Mouse (Mus musculus): ENCODE measurements at regions not wholly inside any gene's neighbourhood (a gene's known extent, or its start where the extent isn't known, plus 50 kb on each side); places are given as distances from the start of the nearest gene placed in this dataset.

DNA sequence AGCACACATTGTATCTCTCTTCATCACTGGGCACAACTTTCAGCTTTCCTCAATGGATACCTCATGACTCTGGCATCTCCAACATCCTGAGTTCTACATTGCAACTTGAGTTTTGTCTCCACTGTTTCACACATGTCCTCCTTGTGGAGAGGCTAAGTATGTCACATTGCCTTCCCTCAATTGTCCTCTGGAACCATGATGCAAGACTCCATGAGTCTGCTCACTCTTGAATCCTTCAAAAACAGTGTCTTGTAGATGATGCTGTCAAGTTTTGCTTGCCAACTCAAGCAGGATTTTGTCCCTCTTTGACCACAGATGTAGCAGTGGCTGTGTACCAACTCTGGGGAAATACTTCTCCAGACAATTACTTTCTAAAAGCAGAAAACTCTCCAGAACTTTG lies 79.4 kb upstream of the Gm21897 start:
- no peaks in the 10 kb centered on the region for H3K27me3 ChIP-seq (ENCODE audit: insufficient read depth, low read length)
- ATAC-seq (ENCODE audit: low FRiP score, low TSS enrichment) = no peak
- no peaks in the 10 kb centered on the region for H3K4me1 ChIP-seq (ENCODE audit: insufficient read depth, low read length)
- H3K27ac ChIP-seq (ENCODE audit: low read length) = no peak overlapping the region
- no peak overlapping the region for H3K4me2 ChIP-seq (replicated peaks; ENCODE audit: low read depth, low read length)
- no peak overlapping the region for H3K9ac ChIP-seq (replicated peaks; ENCODE audit: low read length)
- H3K36me3 ChIP-seq (ENCODE audit: insufficient read depth, low read length) = no peaks in the 10 kb centered on the region
- H3K9me3 ChIP-seq (ENCODE audit: low read length) = no peaks in the 10 kb centered on the region
- H3K4me3 ChIP-seq (ENCODE audit: low read length) = no peak overlapping the region

DNA sequence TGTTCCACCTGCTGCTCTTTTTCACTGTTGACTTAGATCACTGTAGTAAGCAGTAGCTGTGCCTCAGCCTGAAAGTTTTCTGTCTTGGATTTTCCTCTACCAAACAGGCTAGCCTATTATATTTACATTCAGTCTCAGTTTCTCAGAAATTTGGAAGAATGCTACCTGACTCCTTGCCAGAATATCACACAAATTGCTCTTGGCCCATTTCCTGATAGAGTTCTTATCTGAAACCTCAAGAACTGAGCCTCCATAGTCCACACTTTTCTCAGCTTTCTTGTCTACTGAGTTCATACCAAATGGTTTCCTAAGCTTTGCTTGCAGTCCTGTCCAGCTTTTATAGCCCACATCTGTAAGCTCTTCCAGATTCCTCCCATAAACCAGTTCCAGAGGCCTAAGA lies 78.8 kb upstream of the Gm21897 start:
- no peak overlapping the region for H3K4me2 ChIP-seq (replicated peaks; ENCODE audit: low read depth, low read length)
- H3K27me3 ChIP-seq (ENCODE audit: insufficient read depth, low read length) = no peaks in the 10 kb centered on the region
- no peak for ATAC-seq (ENCODE audit: low FRiP score, low TSS enrichment)
- no peaks in the 10 kb centered on the region for H3K9me3 ChIP-seq (ENCODE audit: low read length)
- no peak overlapping the region for H3K9ac ChIP-seq (replicated peaks; ENCODE audit: low read length)
- H3K4me3 ChIP-seq (ENCODE audit: low read length) = no peak overlapping the region
- no peaks in the 10 kb centered on the region for H3K4me1 ChIP-seq (ENCODE audit: insufficient read depth, low read length)
- no peaks in the 10 kb centered on the region for H3K36me3 ChIP-seq (ENCODE audit: insufficient read depth, low read length)
- H3K27ac ChIP-seq (ENCODE audit: low read length) = no peak overlapping the region

DNA sequence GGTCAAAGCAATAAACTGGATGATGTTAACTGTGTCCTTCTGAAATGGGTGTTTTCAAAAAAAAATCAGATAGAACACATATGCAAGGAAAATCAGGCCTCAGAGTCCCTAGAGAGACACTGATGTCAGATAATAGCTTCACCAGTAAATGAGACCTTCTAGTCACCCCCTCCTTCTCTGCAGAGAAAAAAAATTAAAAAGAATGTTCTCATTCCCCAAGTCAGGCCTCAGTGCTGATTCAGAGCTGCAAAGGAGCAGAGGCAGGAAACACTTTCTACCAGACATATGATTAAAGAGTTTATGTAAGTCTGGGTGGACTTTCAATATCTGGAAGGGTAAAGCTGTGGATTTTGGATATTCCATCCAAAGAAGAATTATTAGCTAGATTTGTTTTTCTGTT lies 67.1 kb upstream of the Gm21897 start:
- Histone ChIP-seq H3K4me2 (replicated peaks; ENCODE audit: low read depth, low read length) (no peak overlapping the region), H3K27ac (ENCODE audit: low read length) (no peak overlapping the region), H3K9me3 (ENCODE audit: low read length) (no peaks in the 10 kb centered on the region), H3K36me3 (ENCODE audit: insufficient read depth, low read length) (no peaks in the 10 kb centered on the region), H3K4me3 (ENCODE audit: low read length) (no peak overlapping the region), H3K4me1 (ENCODE audit: insufficient read depth, low read length) (peaks cover 18% of the 10 kb centered on the region; the same call in 1 of the 2 replicates), H3K27me3 (ENCODE audit: insufficient read depth, low read length) (no peaks in the 10 kb centered on the region), H3K9ac (replicated peaks; ENCODE audit: low read length) (no peak overlapping the region)
- ATAC-seq (ENCODE audit: low FRiP score, low TSS enrichment) = no peak

DNA sequence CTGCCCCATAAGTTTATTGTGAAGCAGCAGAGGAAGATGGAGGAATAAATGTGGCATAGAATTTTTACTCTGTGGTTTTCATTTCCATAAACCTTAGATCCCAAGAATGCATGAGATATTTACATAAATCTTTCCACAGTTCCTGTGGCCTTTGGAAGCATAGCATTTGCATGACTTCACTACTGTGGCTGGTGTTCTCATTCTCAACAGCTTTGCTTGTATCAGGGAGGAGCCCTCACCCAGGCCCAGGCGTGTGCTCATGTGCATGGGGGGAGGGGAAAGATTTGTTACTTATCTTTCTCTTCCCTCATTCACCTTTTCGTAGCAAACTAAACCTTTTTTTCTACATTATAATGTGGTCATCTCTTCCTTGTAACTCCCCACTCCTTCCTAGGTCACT lies 65.6 kb upstream of the Gm21897 start:
- 66% methylated on average over 2 of the region's 2 CpGs for WGBS
- Histone ChIP-seq H3K9ac (replicated peaks; ENCODE audit: low read length) (no peak overlapping the region), H3K4me3 (ENCODE audit: low read length) (no peak overlapping the region), H3K27ac (ENCODE audit: low read length) (peak overlapping the region; percentile 32; the same call in 1 of the 2 replicates), H3K9me3 (ENCODE audit: low read length) (no peaks in the 10 kb centered on the region), H3K27me3 (ENCODE audit: insufficient read depth, low read length) (no peaks in the 10 kb centered on the region), H3K4me1 (ENCODE audit: insufficient read depth, low read length) (peaks cover 18% of the 10 kb centered on the region; the same call in 1 of the 2 replicates), H3K4me2 (replicated peaks; ENCODE audit: low read depth, low read length) (no peak overlapping the region), H3K36me3 (ENCODE audit: insufficient read depth, low read length) (no peaks in the 10 kb centered on the region)
- ATAC-seq (ENCODE audit: low FRiP score, low TSS enrichment) = no peak

DNA sequence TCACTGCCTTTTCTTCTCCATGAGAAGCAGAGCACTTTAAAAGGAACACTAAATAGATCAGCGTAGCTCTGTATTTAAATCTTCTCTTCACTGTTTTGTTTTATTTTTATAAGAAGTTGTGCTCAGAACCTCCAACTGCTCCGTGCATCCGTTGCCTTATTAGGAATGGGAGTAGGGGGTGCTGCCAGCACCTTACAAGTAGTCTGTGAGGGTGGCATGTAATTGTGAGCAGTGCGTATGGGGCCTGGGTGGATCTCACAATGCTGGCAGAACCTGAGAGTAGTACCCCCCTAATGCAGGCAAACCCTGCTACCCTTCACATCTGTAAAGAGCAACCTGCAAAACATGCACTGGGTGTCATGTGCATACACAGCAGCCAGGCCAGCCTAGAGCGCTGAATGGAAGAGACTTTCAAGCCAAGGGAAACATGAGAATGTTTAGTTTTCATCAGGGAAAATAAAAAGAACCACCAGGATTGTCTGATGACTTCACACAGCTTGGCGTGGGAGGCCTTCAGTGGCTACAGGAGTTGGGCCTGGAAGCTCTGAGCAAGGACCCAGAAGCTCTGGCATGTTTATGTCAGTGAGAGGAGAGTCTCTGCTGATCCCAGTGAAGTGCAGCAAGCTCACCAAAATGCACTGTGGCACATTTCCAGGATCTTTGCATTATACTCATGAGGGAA lies 64.5 kb upstream of the Gm21897 start:
- WGBS = 35% methylated on average over 6 of the region's 6 CpGs
- H3K9me3 ChIP-seq (ENCODE audit: low read length) = no peaks in the 10 kb centered on the region
- peaks cover 18% of the 10 kb centered on the region; the same call in 1 of the 2 replicates for H3K4me1 ChIP-seq (ENCODE audit: insufficient read depth, low read length)
- H3K4me2 ChIP-seq (replicated peaks; ENCODE audit: low read depth, low read length) = no peak overlapping the region
- H3K36me3 ChIP-seq (ENCODE audit: insufficient read depth, low read length) = no peaks in the 10 kb centered on the region
- no peak overlapping the region for H3K4me3 ChIP-seq (ENCODE audit: low read length)
- H3K9ac ChIP-seq (replicated peaks; ENCODE audit: low read length) = no peak overlapping the region
- no peaks in the 10 kb centered on the region for H3K27me3 ChIP-seq (ENCODE audit: insufficient read depth, low read length)
- H3K27ac ChIP-seq (ENCODE audit: low read length) = peak overlapping the region; percentile 72
- peak; percentile 95 for ATAC-seq (ENCODE audit: low FRiP score, low TSS enrichment)

DNA sequence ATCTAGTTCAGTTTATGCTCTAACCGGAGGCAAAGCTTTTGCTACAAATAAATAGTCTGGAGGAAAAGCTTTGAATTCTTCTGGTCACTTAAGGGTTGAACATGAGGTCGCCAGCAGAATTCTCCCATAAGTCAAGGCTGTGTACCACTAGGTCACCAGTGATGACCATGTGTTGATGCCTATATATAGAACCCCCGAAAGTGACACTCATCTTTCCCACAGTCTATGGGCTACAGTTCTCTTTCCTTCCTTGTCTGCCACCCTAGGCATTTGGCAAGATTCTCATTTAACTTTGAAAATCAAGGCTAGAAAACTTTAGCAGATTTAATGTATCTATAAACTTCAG lies 63.9 kb upstream of the Gm21897 start:
- no peak overlapping the region for H3K4me2 ChIP-seq (replicated peaks; ENCODE audit: low read depth, low read length)
- peak overlapping the region; percentile 72 for H3K27ac ChIP-seq (ENCODE audit: low read length)
- no peak overlapping the region for H3K4me3 ChIP-seq (ENCODE audit: low read length)
- H3K36me3 ChIP-seq (ENCODE audit: insufficient read depth, low read length) = no peaks in the 10 kb centered on the region
- no peaks in the 10 kb centered on the region for H3K27me3 ChIP-seq (ENCODE audit: insufficient read depth, low read length)
- peak; percentile 85 for ATAC-seq (ENCODE audit: low FRiP score, low TSS enrichment)
- no peaks in the 10 kb centered on the region for H3K9me3 ChIP-seq (ENCODE audit: low read length)
- H3K9ac ChIP-seq (replicated peaks; ENCODE audit: low read length) = no peak overlapping the region
- 29% methylated on average over 3 of the region's 3 CpGs for WGBS
- H3K4me1 ChIP-seq (ENCODE audit: insufficient read depth, low read length) = peaks cover 18% of the 10 kb centered on the region; the same call in 1 of the 2 replicates

DNA sequence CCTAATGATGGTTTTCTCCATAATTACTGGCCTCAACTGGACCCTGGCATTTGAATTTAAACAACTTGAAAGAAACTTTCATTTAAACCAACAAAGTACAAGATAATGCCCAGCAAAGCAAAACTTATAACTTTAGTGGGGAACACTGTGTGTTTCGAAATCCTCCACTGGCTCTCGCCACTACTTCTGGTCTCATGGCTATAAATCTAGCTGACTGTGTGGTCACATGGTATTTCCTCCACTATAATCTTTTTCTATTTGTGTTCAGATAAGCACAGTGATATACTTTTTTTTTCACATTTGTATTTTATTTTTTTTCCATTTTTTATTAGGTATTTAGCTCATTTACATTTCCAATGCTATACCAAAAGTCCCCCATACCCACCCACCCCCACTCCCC lies 62.6 kb upstream of the Gm21897 start:
- no peak overlapping the region for H3K9ac ChIP-seq (replicated peaks; ENCODE audit: low read length)
- no peaks in the 10 kb centered on the region for H3K27me3 ChIP-seq (ENCODE audit: insufficient read depth, low read length)
- no peak overlapping the region for H3K4me2 ChIP-seq (replicated peaks; ENCODE audit: low read depth, low read length)
- peaks cover 25% of the 10 kb centered on the region for H3K4me1 ChIP-seq (ENCODE audit: insufficient read depth, low read length)
- ATAC-seq (ENCODE audit: low FRiP score, low TSS enrichment) = no peak
- H3K9me3 ChIP-seq (ENCODE audit: low read length) = no peaks in the 10 kb centered on the region
- WGBS = 35% methylated on average over 2 of the region's 2 CpGs
- no peaks in the 10 kb centered on the region for H3K36me3 ChIP-seq (ENCODE audit: insufficient read depth, low read length)
- H3K4me3 ChIP-seq (ENCODE audit: low read length) = no peak overlapping the region
- H3K27ac ChIP-seq (ENCODE audit: low read length) = 0 out of 2 replicates have a peak overlapping the region, but pooled peaks have one; percentile 24

DNA sequence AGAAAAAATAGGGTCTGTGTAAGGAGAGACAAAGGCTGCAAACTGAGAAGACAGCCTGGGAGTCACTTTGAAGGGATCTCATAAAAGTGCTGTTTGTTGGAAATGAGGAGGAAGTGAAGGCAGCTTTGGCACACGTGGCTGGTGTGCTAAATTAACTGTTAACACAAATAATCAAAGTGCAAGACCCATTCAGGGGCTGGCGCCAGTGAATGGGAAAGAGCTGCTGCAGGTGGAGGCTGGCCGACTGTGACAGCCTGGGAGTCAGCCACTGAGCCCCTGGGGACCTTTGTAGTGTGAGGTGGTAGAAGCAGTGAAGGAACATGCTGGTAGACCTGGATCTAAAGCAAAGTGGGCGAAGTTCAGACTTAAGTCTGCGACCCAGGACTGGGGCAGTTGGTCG lies 57.8 kb upstream of the Gm21897 start:
- 23% methylated on average over 6 of the region's 6 CpGs for WGBS
- H3K4me1 ChIP-seq (ENCODE audit: insufficient read depth, low read length) = peaks cover 12% of the 10 kb centered on the region
- peak; percentile 94 for ATAC-seq (ENCODE audit: low FRiP score, low TSS enrichment)
- no peak overlapping the region for H3K4me3 ChIP-seq (ENCODE audit: low read length)
- H3K27me3 ChIP-seq (ENCODE audit: insufficient read depth, low read length) = no peaks in the 10 kb centered on the region
- H3K9ac ChIP-seq (replicated peaks; ENCODE audit: low read length) = no peak overlapping the region
- H3K4me2 ChIP-seq (replicated peaks; ENCODE audit: low read depth, low read length) = no peak overlapping the region
- no peaks in the 10 kb centered on the region for H3K36me3 ChIP-seq (ENCODE audit: insufficient read depth, low read length)
- no peaks in the 10 kb centered on the region for H3K9me3 ChIP-seq (ENCODE audit: low read length)
- H3K27ac ChIP-seq (ENCODE audit: low read length) = peak overlapping the region; percentile 58; the same call in 1 of the 2 replicates

DNA sequence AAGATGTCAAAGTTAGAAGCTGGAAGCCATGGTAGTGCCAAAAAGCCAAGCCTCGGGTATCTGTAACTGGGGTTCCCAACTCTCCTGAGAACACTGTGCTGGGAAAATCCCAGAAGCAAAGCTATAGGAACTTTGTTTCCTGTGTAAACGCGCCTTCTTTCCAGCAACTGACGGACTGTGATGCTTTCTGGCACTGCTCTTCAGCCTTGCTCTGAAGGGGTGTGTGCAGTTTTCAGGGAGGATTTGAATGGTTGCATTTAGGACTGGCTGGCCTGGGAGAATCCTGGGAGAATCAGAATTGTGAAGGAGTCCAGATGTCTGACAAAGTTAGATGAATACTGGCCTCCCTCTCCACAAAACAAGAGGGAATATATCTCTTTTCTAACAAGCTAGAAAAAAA lies 57.2 kb upstream of the Gm21897 start:
- H3K4me1 ChIP-seq (ENCODE audit: insufficient read depth, low read length) = peaks cover 12% of the 10 kb centered on the region
- H3K27me3 ChIP-seq (ENCODE audit: insufficient read depth, low read length) = no peaks in the 10 kb centered on the region
- H3K9ac ChIP-seq (replicated peaks; ENCODE audit: low read length) = no peak overlapping the region
- H3K4me3 ChIP-seq (ENCODE audit: low read length) = no peak overlapping the region
- no peaks in the 10 kb centered on the region for H3K36me3 ChIP-seq (ENCODE audit: insufficient read depth, low read length)
- no peaks in the 10 kb centered on the region for H3K9me3 ChIP-seq (ENCODE audit: low read length)
- ATAC-seq (ENCODE audit: low FRiP score, low TSS enrichment) = 0 out of 2 replicates have a peak, but pooled peaks have one; percentile 16
- no peak overlapping the region for H3K4me2 ChIP-seq (replicated peaks; ENCODE audit: low read depth, low read length)
- WGBS = 38% methylated on average over 4 of the region's 4 CpGs
- H3K27ac ChIP-seq (ENCODE audit: low read length) = peak overlapping the region; percentile 58

Measured in kidney, embryonic 16.5 days (tissue).